Mouse (Mus musculus) kidney, adult 8-10 months (tissue): ENCODE measurements around the gene Bpifa6.

Experiments
- DNase-seq, 2 experiments: peaks; one replicate each; pipeline ENCODE4 v3.0.0; 2022

Gene Bpifa6

DNA sequence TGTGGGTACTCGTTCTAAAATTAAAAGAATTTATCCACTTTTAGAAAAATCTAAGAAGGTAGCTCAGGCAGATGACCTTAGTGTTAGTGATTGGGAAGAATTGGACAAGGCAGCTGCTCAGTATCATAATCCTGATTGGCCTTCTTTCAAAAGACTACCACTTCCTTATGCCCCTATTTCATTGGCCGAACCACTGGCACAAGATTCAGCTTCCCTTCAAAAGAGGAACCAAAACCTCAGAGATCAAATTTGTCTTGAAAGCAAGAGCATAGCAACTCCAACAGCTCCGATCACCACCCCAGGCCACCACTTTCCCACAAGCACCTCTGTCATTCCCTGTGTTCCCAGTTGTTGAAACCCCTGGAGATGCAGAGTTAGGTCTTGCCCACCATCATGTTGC, 70.0 kb downstream of the Bpifa6 start:
- no peak for DNase-seq
